Mouse (Mus musculus) G1E (cell line): ENCODE measurements around the gene Gm27021. TPM values are rescaled to one million over a fixed set of nuclear protein-coding genes. Genes with fewer than 3 reads are reported as not detected.

Experiments
- ATAC-seq: 2 replicates; pipeline ENCODE4 v1.8.0; 2016; ENCODE audit warnings: mild to moderate bottlenecking; ENCODE audit not compliant: insufficient number of reproducible peaks, poor library complexity, low FRiP score, severe bottlenecking; ENCODE audit errors: extremely low read depth
- DNase-seq: peaks from one replicate; pipeline ENCODE4 v3.0.0; 2012; ENCODE audit warnings: low spot score
- H3K27me3 ChIP-seq: 2 replicates; pipeline ENCODE4 v1.6.1; 2012; ENCODE audit warnings: mild to moderate bottlenecking, low read length, inconsistent platforms; ENCODE audit not compliant: insufficient read depth
- H3K36me3 ChIP-seq: replicated peaks from 2 replicates; pipeline ENCODE3; 2012; ENCODE audit warnings: mild to moderate bottlenecking, inconsistent platforms
- H3K4me1 ChIP-seq: 2 replicates; pipeline ENCODE4 v1.6.1; 2012; ENCODE audit warnings: low read depth, low read length, inconsistent platforms, mixed read lengths; ENCODE audit not compliant: insufficient read depth
- H3K4me3 ChIP-seq: 2 replicates; pipeline ENCODE4 v1.5.1; 2012; ENCODE audit warnings: low read depth, mild to moderate bottlenecking, inconsistent platforms, low read length, moderate library complexity, mixed read lengths
- H3K9me3 ChIP-seq: replicated peaks from 2 replicates; pipeline ENCODE4 v1.6.1; 2012; ENCODE audit warnings: inconsistent platforms
- CTCF ChIP-seq: IDR thresholded peaks from 2 replicates; pipeline ENCODE4 v1.5.1; 2012; ENCODE audit warnings: low read depth, low read length, inconsistent platforms, mixed read lengths
- GATA1 ChIP-seq: IDR thresholded peaks from 2 replicates; pipeline ENCODE4 v1.6.1; 2012; ENCODE audit warnings: borderline replicate concordance, low read length, inconsistent platforms, mixed read lengths
- GATA2 ChIP-seq: IDR thresholded peaks from 2 replicates; pipeline ENCODE4 v1.6.1; 2012; ENCODE audit warnings: low read depth, low read length, inconsistent platforms, borderline replicate concordance
- POLR2AphosphoS5 ChIP-seq: IDR thresholded peaks from 2 replicates; pipeline ENCODE4 v1.6.1; 2012; ENCODE audit warnings: low read depth, low read length, inconsistent platforms; ENCODE audit not compliant: insufficient replicate concordance
- TAL1 ChIP-seq: conservative IDR thresholded peaks from 2 replicates; pipeline ENCODE4 v1.6.1; 2012; ENCODE audit warnings: low read depth, low read length, inconsistent platforms, mixed read lengths
- polyA plus RNA-seq: library from polyadenylated mRNA; stranded (reverse); fragments of >175 nt; gene quantifications from 2 replicates; pipeline ENCODE4 v1.2.3, GENCODE M21; 2012
- total RNA-seq, 2 experiments: library from RNA; stranded (forward) in 1 of 2; stranded (reverse) in 1 of 2; fragments of 200-1000 nt in 1 of 2; fragments of >200 nt in 1 of 2; fragmentation: Nextera tagmentation in 1 of 2; gene quantifications; 2 replicates each; pipeline ENCODE4 v1.2.3; 2014 to 2017

Gene Gm27021
- total and polyA plus RNA-seq, 3 experiments, result 0.77 TPM; not detected in 2

GRCm38 (mm10) chr8:120626461-120626860 is 41.4 kb downstream of the Gm27021 start:
- no peak for TF ChIP-seq GATA2
- no peak for TF ChIP-seq CTCF
- no peak for TF ChIP-seq POLR2AphosphoS5
- TF ChIP-seq GATA1, result no peak
- TF ChIP-seq TAL1, result no peak
- Histone ChIP-seq H3K36me3 (no peaks in the 10 kb centered on the region), H3K27me3 (peaks cover 16% of the 10 kb centered on the region), H3K9me3 (0 out of 2 replicates have a peak, but pooled peaks cover 3% of the 10 kb centered on the region), H3K4me1 (no peaks in the 10 kb centered on the region), H3K4me3 (no peak overlapping the region)
- ATAC-seq (no peak), DNase-seq (no peak)

GRCm38 (mm10) chr8:120623608-120624007 is 44.3 kb downstream of the Gm27021 start:
- ATAC-seq (no peak), DNase-seq (no peak)
- Histone ChIP-seq H3K9me3 (0 out of 2 replicates have a peak, but pooled peaks cover 3% of the 10 kb centered on the region), H3K4me1 (0 out of 2 replicates have a peak, but pooled peaks cover 2% of the 10 kb centered on the region), H3K27me3 (peaks cover 19% of the 10 kb centered on the region), H3K4me3 (no peak overlapping the region), H3K36me3 (no peaks in the 10 kb centered on the region)
- TF ChIP-seq GATA2 (no peak), CTCF (no peak)

DNA sequence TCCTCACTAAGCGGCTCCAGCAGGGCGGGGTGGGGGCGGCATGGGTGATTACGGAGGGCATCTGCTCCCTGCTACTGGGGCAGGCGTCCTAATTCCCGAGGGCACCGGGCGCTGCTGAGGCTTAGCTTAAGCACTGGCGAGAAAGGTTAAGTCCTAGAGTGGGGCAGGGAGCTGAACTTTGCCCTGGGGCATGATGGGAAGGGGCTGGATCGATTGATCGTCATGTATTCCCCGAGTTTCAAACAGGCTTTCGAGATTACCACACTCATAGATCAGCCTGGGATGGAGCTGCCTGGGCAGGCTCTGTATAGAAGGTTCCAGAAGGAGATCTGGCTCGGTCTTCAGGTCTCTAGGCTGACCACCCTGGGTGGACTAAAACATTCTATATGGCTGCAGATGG is 45.7 kb downstream of the Gm27021 start:
- Histone ChIP-seq H3K27me3 (peaks cover 15% of the 10 kb centered on the region), H3K4me3 (no peak overlapping the region), H3K36me3 (no peaks in the 10 kb centered on the region), H3K9me3 (0 out of 2 replicates have a peak, but pooled peaks cover 3% of the 10 kb centered on the region), H3K4me1 (0 out of 2 replicates have a peak, but pooled peaks cover 2% of the 10 kb centered on the region)
- ATAC-seq (no peak), DNase-seq (no peak)
- no peak for TF ChIP-seq POLR2AphosphoS5
- TF ChIP-seq CTCF, result no peak
- no peak for TF ChIP-seq GATA1
- TF ChIP-seq GATA2, result no peak
- TF ChIP-seq TAL1, result no peak

- H3K4me1 ChIP-seq, result peaks cover 17% of the 10 kb centered on the region
- H3K4me3 ChIP-seq, result no peak overlapping the region
- H3K9me3 ChIP-seq, result 0 out of 2 replicates have a peak, but pooled peaks cover 2% of the 10 kb centered on the region
- ATAC-seq, result no peak
- DNase-seq, result no peak
- TF ChIP-seq TAL1, result no peak
- no peak for TF ChIP-seq GATA1
- no peak for TF ChIP-seq POLR2AphosphoS5
- TF ChIP-seq GATA2, result no peak
- no peaks in the 10 kb centered on the region for H3K36me3 ChIP-seq
- H3K27me3 ChIP-seq, result peaks cover 27% of the 10 kb centered on the region
Measured at GRCm38 (mm10) chr8:120620441-120620840, 47.4 kb downstream of the Gm27021 start.

GRCm38 (mm10) chr8:120619235-120620180 is 48.4 kb downstream of the Gm27021 start:
- no peak for DNase-seq
- Histone ChIP-seq H3K36me3 (no peaks in the 10 kb centered on the region), H3K4me1 (peaks cover 17% of the 10 kb centered on the region), H3K27me3 (peaks cover 28% of the 10 kb centered on the region), H3K4me3 (no peak overlapping the region), H3K9me3 (no peaks in the 10 kb centered on the region)
- TF ChIP-seq TAL1 (no peak), GATA1 (no peak), GATA2 (no peak), CTCF (no peak), POLR2AphosphoS5 (no peak)
- no peak for ATAC-seq

DNA sequence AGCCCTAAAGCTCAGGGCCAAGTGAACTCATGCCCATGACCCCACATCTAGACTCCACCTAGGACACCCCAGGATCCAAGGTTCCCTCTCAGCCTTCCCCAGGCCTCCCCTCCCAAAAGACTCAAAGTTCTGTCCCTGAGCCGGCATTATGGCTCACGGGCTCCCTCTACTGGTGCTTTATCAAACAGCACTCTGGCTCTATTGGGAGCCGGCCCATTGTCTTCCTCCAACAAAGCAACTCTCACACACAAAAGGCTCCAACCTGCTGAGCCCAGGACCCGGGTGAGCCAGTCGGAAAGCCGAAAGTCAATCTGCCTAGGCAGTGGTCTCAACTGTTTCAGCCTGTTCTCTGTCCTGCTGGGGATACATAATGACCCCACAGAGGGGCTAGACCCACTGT is 49.8 kb downstream of the Gm27021 start:
- TF ChIP-seq GATA2 (no peak), CTCF (peak; percentile 78)
- Histone ChIP-seq H3K4me1 (peaks cover 17% of the 10 kb centered on the region), H3K4me3 (no peak overlapping the region), H3K9me3 (no peaks in the 10 kb centered on the region), H3K36me3 (no peaks in the 10 kb centered on the region), H3K27me3 (peaks cover 35% of the 10 kb centered on the region)
- peak; percentile 71 for DNase-seq
- ATAC-seq, result peak; percentile 45; the same call in 1 of the 2 replicates
